Mouse (Mus musculus) lung, embryonic 14.5 days (tissue): ENCODE data around the gene Mmd2. TPM values are rescaled to one million over a fixed set of nuclear protein-coding genes. Genes with fewer than 3 reads are reported as not detected.

Experiments
- ATAC-seq: fragments of 200-750 bp; cut with Nextera tagmentation; 2 replicates; pipeline ENCODE4 v1.8.0; 2017; ENCODE audit warnings: mild to moderate bottlenecking, moderate TSS enrichment, moderate library complexity; ENCODE audit not compliant: insufficient read depth
- DNase-seq: peaks from one replicate; pipeline ENCODE4 v3.0.0-alpha.2; 2015
- H3K27ac ChIP-seq: fragments of 300-500 bp; sonication (generic); 2 replicates; pipeline ENCODE4 v1.5.1; 2014; ENCODE audit warnings: low read depth, mild to moderate bottlenecking, moderate library complexity
- H3K27me3 ChIP-seq: fragments of 300-500 bp; sonication (generic); 2 replicates; pipeline ENCODE4 v1.6.1; 2014; ENCODE audit warnings: low read length, control low read depth; ENCODE audit not compliant: insufficient read depth
- H3K36me3 ChIP-seq: fragments of 300-500 bp; sonication (generic); 2 replicates; pipeline ENCODE4 v1.6.1; 2014; ENCODE audit warnings: control low read depth; ENCODE audit not compliant: insufficient read depth
- H3K4me1 ChIP-seq: fragments of 300-500 bp; sonication (generic); 2 replicates; pipeline ENCODE4 v1.6.1; 2014; ENCODE audit warnings: antibody characterized with exemption, control low read depth; ENCODE audit not compliant: insufficient read depth
- H3K4me2 ChIP-seq: fragments of 300-500 bp; sonication (generic); 2 replicates; pipeline ENCODE4 v1.6.1; 2014; ENCODE audit warnings: mild to moderate bottlenecking
- H3K4me3 ChIP-seq: fragments of 300-500 bp; sonication (generic); 2 replicates; pipeline ENCODE4 v1.5.1; 2014; ENCODE audit warnings: low read depth, low read length
- H3K9ac ChIP-seq: fragments of 300-500 bp; sonication (generic); 2 replicates; pipeline ENCODE4 v1.6.1; 2014
- H3K9me3 ChIP-seq: fragments of 300-500 bp; sonication (generic); 2 replicates; pipeline ENCODE4 v1.6.1; 2016; ENCODE audit warnings: low read depth, low read length, control low read depth
- CTCF ChIP-seq: IDR thresholded peaks from 2 replicates; pipeline ENCODE4 v1.5.1; 2016; ENCODE audit warnings: antibody characterized with exemption, low read depth
- WGBS: fragments of 180-500 bp; shearing (Covaris S2); extraction: QIAGEN DNeasy Blood & Tissue Kit; methylation state at CpG from one replicate; pipeline ENCODE4 v1.1.7; 2014; 5-methylcytosine and 5-hydroxymethylcytosine counted together
- polyA plus RNA-seq: library from polyadenylated mRNA; unstranded; fragments of >200 nt; fragmentation: Nextera tagmentation; extraction: Ambion mirVana; gene quantifications from 2 replicates; pipeline ENCODE4 v1.2.1, GENCODE M21; 2014

Gene Mmd2
- polyA plus RNA-seq, 1 experiment from 2014 or later: 0.11 TPM

DNA sequence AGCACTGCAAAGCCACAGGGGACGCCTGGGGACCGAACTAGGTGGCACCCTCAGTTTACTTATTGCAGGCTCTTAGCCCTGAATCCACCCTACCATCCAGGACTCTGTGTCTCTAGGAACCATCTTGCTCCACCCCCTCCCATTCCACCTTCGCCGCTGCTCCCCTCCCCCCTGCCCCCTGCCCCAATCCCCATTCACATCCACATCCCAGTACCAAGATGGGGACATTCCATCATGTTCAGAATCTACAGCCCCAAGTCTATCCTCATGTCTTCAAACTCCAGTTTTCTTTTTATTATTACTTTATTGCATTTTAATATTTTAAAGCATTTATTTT, 357 bp upstream of the Mmd2 start:
- H3K9ac ChIP-seq: peak overlapping the region; percentile 42; the same call in 1 of the 2 replicates
- no peak for ATAC-seq

DNA sequence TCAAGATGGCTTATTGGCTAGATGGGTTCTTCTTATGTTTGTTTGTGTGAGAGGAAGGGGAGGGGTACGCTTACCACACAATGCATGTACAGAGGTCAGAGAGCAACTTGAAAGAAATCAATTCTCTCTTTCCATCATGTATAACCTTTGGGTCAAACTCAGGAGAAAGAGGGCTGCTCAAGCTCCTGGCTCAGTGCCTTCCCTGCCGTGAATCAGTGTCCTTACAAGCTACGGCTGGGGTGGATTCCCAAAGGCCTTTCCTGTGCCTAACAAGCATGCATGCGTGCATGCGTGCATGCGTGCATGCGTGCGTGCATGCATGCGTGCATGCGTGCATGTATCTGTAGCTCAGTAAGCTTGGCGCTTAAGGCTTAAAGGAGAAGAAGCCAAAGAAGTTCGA, 3.3 kb downstream of the Mmd2 start:
- Histone ChIP-seq H3K4me3 (no peak overlapping the region), H3K9ac (no peak overlapping the region), H3K27ac (no peak overlapping the region), H3K4me1 (no peaks in the 10 kb centered on the region), H3K27me3 (peaks cover 19% of the 10 kb centered on the region), H3K36me3 (no peaks in the 10 kb centered on the region), H3K4me2 (no peak overlapping the region), H3K9me3 (no peaks in the 10 kb centered on the region)
- DNase-seq: no peak
- TF ChIP-seq CTCF: no peak
- no peak for ATAC-seq
- WGBS: 88% methylated on average over 12 of the region's 12 CpGs

More for the DNA sequence above, 357 bp upstream of the Mmd2 start:
- TF ChIP-seq CTCF: no peak
- H3K4me1 ChIP-seq: no peaks in the 10 kb centered on the region
- H3K36me3 ChIP-seq: no peaks in the 10 kb centered on the region
- 4% methylated on average over 4 of the region's 4 CpGs for WGBS
- no peaks in the 10 kb centered on the region for H3K9me3 ChIP-seq
- H3K4me3 ChIP-seq: peak overlapping the region; percentile 35
- no peak for DNase-seq
- H3K27me3 ChIP-seq: peaks cover 19% of the 10 kb centered on the region
- H3K4me2 ChIP-seq: peak overlapping the region; percentile 71
- H3K27ac ChIP-seq: no peak overlapping the region

DNA sequence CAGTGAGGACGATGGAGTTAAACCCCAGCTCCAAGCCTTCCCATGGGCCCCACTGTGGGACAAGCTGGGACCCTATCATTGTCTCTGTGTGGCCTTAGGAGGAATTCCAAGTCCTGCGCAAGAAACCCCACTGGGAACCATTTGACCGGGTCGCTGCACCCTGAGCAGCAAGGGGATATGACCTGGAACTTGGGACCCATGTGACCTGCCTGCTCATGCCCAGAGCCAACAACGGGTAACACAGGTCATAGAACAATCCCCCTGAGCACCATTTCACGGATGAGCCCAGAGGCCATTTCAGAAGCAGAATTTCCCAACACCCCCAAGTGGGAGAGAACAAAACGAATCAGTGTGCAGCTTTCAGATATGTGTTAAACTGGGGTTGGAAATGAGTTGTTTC, 4.2 kb downstream of the Mmd2 start:
- peaks cover 19% of the 10 kb centered on the region for H3K27me3 ChIP-seq
- TF ChIP-seq CTCF: no peak
- 80% methylated on average over 7 of the region's 7 CpGs for WGBS
- no peaks in the 10 kb centered on the region for H3K9me3 ChIP-seq
- ATAC-seq (no peak), DNase-seq (no peak)
- no peak overlapping the region for H3K27ac ChIP-seq
- no peaks in the 10 kb centered on the region for H3K36me3 ChIP-seq
- H3K4me2 ChIP-seq: no peak overlapping the region
- H3K4me1 ChIP-seq: no peaks in the 10 kb centered on the region
- no peak overlapping the region for H3K4me3 ChIP-seq
- no peak overlapping the region for H3K9ac ChIP-seq

DNA sequence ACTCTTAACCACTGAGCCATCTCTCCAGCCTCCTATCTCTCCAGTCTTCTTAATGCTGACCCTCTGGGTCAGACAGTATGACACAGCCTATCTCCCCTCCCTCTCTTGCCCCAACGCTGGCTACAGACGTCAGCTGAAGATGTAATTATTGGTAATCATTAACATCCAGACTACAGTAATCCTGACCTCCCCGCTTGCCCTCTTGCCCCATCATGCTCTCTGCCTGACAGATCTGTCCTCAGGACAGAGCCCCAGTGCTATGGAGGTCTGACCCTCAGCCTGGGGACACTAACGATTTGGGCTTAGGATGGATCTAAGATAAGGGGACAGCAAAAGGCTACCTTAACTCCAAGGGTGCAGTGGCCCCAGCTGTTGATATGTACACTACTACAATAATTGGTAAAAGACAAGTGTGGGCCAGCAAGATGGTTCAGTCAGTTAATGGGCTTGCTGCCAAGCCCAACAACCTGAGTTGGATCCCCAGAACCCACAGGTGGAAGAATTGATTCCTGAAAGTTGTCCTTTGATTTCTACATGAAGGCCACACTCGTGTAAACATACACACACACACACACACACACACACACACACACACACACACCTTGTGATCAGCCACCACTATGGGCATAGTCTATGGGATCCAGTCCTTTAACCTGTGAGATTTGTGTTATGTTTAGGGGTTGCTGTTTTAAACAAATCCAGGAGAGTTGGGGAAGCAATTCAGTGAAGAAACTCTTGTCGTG, 10.8 kb downstream of the Mmd2 start:
- Histone ChIP-seq H3K4me2 (no peak overlapping the region), H3K27ac (no peak overlapping the region), H3K27me3 (no peaks in the 10 kb centered on the region), H3K9me3 (no peaks in the 10 kb centered on the region), H3K4me3 (no peak overlapping the region), H3K9ac (no peak overlapping the region), H3K36me3 (no peaks in the 10 kb centered on the region), H3K4me1 (no peaks in the 10 kb centered on the region)
- DNase-seq: no peak
- WGBS: 56% methylated on average over 6 of the region's 6 CpGs
- ATAC-seq: no peak
- TF ChIP-seq CTCF: no peak

DNA sequence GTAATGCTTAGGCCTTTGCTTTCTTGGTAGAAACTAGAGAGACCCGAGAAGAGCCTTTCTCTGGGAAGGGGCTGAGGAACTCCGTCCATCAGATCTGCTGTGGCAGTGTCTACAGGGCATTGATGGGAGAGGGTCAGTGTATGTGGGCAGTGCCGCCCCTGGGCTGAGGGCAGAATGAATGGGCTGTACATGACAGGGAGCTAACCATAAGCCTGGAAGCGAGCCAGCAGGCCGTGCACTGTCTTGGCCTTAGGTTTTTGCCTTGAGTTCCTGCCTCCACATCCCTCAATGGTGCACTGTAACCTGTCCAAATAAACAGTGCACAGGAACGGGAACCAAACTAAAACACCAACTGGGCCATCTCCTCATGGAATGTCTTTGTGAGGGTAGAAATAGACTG, 11.9 kb downstream of the Mmd2 start:
- TF ChIP-seq CTCF: no peak
- Histone ChIP-seq H3K27ac (no peak overlapping the region), H3K27me3 (no peaks in the 10 kb centered on the region), H3K4me3 (no peak overlapping the region), H3K4me1 (no peaks in the 10 kb centered on the region), H3K4me2 (no peak overlapping the region), H3K9ac (no peak overlapping the region), H3K36me3 (no peaks in the 10 kb centered on the region), H3K9me3 (no peaks in the 10 kb centered on the region)
- no peak for ATAC-seq
- WGBS: 69% methylated on average over 6 of the region's 6 CpGs
- DNase-seq: no peak

DNA sequence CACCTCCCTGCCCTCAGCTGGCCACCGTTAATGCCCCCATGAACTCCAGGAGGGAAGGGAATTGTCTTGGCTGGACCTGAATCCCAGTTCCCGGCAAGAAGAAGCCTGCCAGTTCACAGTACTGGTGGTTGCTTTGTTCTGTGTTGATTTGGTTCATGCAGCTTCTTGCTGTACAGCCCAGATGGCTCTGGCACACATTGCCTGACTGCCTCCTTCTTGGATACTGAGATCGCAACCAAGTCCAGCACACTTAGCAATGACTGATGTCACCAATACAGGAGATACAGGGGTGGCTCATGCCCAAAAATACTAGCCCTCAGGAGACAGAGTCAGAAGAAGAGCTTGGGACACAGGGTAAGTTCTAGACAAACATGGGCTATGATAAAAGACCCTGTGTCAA, 12.9 kb downstream of the Mmd2 start:
- WGBS: 69% methylated on average over 3 of the region's 3 CpGs
- DNase-seq: no peak
- TF ChIP-seq CTCF: no peak
- Histone ChIP-seq H3K9ac (no peak overlapping the region), H3K4me1 (no peaks in the 10 kb centered on the region), H3K4me3 (no peak overlapping the region), H3K36me3 (no peaks in the 10 kb centered on the region), H3K27me3 (no peaks in the 10 kb centered on the region), H3K9me3 (no peaks in the 10 kb centered on the region), H3K4me2 (no peak overlapping the region), H3K27ac (no peak overlapping the region)
- no peak for ATAC-seq

DNA sequence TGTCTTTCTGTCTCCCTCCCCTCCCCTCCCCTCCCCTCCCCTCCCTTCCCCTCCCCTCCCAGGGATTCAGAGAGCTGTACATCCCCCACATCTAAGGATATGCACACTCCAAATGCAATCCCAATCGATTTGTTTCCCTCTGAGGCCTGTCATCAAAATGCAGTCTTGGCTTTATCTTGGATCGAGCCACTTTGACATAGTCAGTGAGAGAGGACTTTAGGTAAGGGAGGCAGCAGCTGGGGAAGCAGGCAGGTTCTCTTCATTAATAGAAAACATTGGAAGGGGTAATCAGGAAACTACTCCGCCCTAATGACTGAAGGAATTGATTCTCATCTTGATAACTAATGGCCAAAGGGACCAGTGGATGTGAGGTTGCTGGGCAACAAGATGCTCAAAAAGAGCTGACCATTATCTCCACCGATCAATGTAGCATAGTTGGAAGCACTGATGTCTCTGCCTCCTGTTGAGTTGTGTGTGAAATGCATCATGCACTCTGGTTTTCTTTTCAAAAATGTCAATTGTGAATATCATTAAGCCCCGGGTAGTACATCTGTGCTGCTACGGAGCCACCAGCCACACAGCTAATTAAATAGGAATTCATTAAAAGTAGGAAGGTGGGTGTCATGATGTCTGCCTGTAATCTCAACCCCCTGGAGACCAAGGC, 17.5 kb downstream of the Mmd2 start:
- DNase-seq: no peak
- Histone ChIP-seq H3K4me3 (no peak overlapping the region), H3K9ac (no peak overlapping the region), H3K36me3 (no peaks in the 10 kb centered on the region), H3K27ac (no peak overlapping the region), H3K9me3 (no peaks in the 10 kb centered on the region), H3K27me3 (no peaks in the 10 kb centered on the region), H3K4me2 (no peak overlapping the region), H3K4me1 (no peaks in the 10 kb centered on the region)
- ATAC-seq: no peak
- 82% methylated on average over 6 of the region's 6 CpGs for WGBS
- TF ChIP-seq CTCF: no peak
